Mouse (Mus musculus) CH12.LX (cell line): ENCODE measurements around the gene Il5ra. TPM values are rescaled to one million over a fixed set of nuclear protein-coding genes. Genes with fewer than 3 reads are reported as not detected.

Source experiments
- DNase-seq: peaks from one replicate; pipeline ENCODE4 v3.0.0-alpha.2; 2013; ENCODE audit errors: extremely low read depth
- H3K27ac ChIP-seq: 2 replicates; pipeline ENCODE4 v1.5.1; 2012; ENCODE audit warnings: low read depth, mild to moderate bottlenecking, control low read depth, moderate library complexity; ENCODE audit not compliant: insufficient read depth
- H3K27me3 ChIP-seq: replicated peaks from 2 replicates; pipeline ENCODE3; 2012; ENCODE audit warnings: inconsistent platforms
- H3K36me3 ChIP-seq, 2 experiments: replicated peaks in 1 of 2; 2 replicates each; pipeline versions ENCODE3 to v1.6.1; 2012; ENCODE audit warnings: inconsistent platforms in 1 of 2, low read length in 1 of 2, mild to moderate bottlenecking in 1 of 2, mixed read lengths in 1 of 2, moderate library complexity in 1 of 2; ENCODE audit not compliant: control insufficient read depth in 1 of 2, insufficient read depth in 1 of 2
- H3K4me1 ChIP-seq, 2 experiments: 2 replicates each; pipeline ENCODE4 v1.6.1; 2012; ENCODE audit warnings: inconsistent platforms in 1 of 2, moderate library complexity in 1 of 2; ENCODE audit not compliant: insufficient read depth in 2 of 2, control insufficient read depth in 1 of 2
- H3K4me2 ChIP-seq: 2 replicates; pipeline ENCODE4 v1.6.1; 2012; ENCODE audit warnings: low read depth, mild to moderate bottlenecking, control low read depth; ENCODE audit not compliant: poor library complexity, insufficient read depth, severe bottlenecking
- H3K4me3 ChIP-seq, 3 experiments: fragments of 150-350 bp in 1 of 3; sonication (generic) in 1 of 3; replicated peaks in 1 of 3; 2 replicates each; pipeline versions ENCODE3 to v1.5.1; 2011 to 2012; ENCODE audit warnings: low read depth in 2 of 3, low read length in 2 of 3, mild to moderate bottlenecking in 2 of 3, moderate library complexity in 2 of 3, control low read depth in 1 of 3, improper control_type of control experiment in 1 of 3, inconsistent platforms in 1 of 3, mixed read lengths in 1 of 3; ENCODE audit not compliant: poor library complexity in 1 of 3
- H3K79me2 ChIP-seq: replicated peaks from 2 replicates; pipeline ENCODE4 v1.6.1; 2012; ENCODE audit warnings: mild to moderate bottlenecking, moderate library complexity; ENCODE audit not compliant: control insufficient read depth, poor library complexity, insufficient read depth, severe bottlenecking; ENCODE audit errors: extremely low read depth
- H3K9ac ChIP-seq: 2 replicates; pipeline ENCODE4 v1.6.1; 2012; ENCODE audit warnings: low read depth, mild to moderate bottlenecking, control low read depth, moderate library complexity; ENCODE audit not compliant: insufficient read depth
- H3K9me3 ChIP-seq: replicated peaks from 2 replicates; pipeline ENCODE3; 2012; ENCODE audit warnings: low read length, inconsistent platforms, mixed read lengths
- BHLHE40 ChIP-seq: IDR thresholded peaks from 2 replicates; pipeline ENCODE4 v1.6.1; 2011; ENCODE audit warnings: mild to moderate bottlenecking, low read depth, low read length, improper control_type of control experiment
- CHD1 ChIP-seq: IDR thresholded peaks from 2 replicates; pipeline ENCODE4 v1.6.1; 2012; ENCODE audit warnings: low read depth, low read length, improper control_type of control experiment, inconsistent platforms
- CHD2 ChIP-seq: IDR thresholded peaks from 2 replicates; pipeline ENCODE4 v1.6.1; 2011; ENCODE audit warnings: low read length, improper control_type of control experiment
- CTCF ChIP-seq, 2 experiments: IDR thresholded peaks in 1 of 2; conservative IDR thresholded peaks in 1 of 2; 2 replicates each; pipeline ENCODE4 v1.5.1; 2011 to 2012; ENCODE audit warnings: low read depth in 2 of 2, low read length in 2 of 2, improper control_type of control experiment in 1 of 2, inconsistent platforms in 1 of 2, mild to moderate bottlenecking in 1 of 2, moderate library complexity in 1 of 2
- E2F4 ChIP-seq: IDR thresholded peaks from 2 replicates; pipeline ENCODE4 v1.6.1; 2011; ENCODE audit warnings: low read depth, low read length, improper control_type of control experiment; ENCODE audit not compliant: insufficient replicate concordance
- ELF1 ChIP-seq: IDR thresholded peaks from 2 replicates; pipeline ENCODE4 v1.6.1; 2014; ENCODE audit warnings: low read depth, mild to moderate bottlenecking, inconsistent platforms, low read length, improper control_type of control experiment
- EP300 ChIP-seq: IDR thresholded peaks from 2 replicates; pipeline ENCODE4 v1.6.1; 2011; ENCODE audit warnings: low read length, improper control_type of control experiment
- ETS1 ChIP-seq: conservative IDR thresholded peaks from 2 replicates; pipeline ENCODE4 v1.6.1; 2012; ENCODE audit warnings: low read depth, mild to moderate bottlenecking, inconsistent platforms, low read length, improper control_type of control experiment, moderate library complexity
- GABPA ChIP-seq: IDR thresholded peaks from 2 replicates; pipeline ENCODE4 v1.6.1; 2012; ENCODE audit warnings: low read depth, low read length, improper control_type of control experiment, inconsistent platforms; ENCODE audit not compliant: insufficient replicate concordance
- HCFC1 ChIP-seq: IDR thresholded peaks from 2 replicates; pipeline ENCODE4 v1.6.1; 2012; ENCODE audit warnings: low read depth, mild to moderate bottlenecking, inconsistent platforms, low read length, improper control_type of control experiment
- IRF4 ChIP-seq: IDR thresholded peaks from 2 replicates; pipeline ENCODE4 v1.6.1; 2014; ENCODE audit warnings: low read depth, mild to moderate bottlenecking, inconsistent platforms, low read length, improper control_type of control experiment
- JUN ChIP-seq: IDR thresholded peaks from 2 replicates; pipeline ENCODE4 v1.6.1; 2011; ENCODE audit warnings: low read depth, mild to moderate bottlenecking, low read length, improper control_type of control experiment, moderate library complexity; ENCODE audit not compliant: insufficient read depth
- JUND ChIP-seq: conservative IDR thresholded peaks from 2 replicates; pipeline ENCODE4 v1.6.1; 2011; ENCODE audit warnings: low read depth, low read length, improper control_type of control experiment
- KAT2A ChIP-seq: IDR thresholded peaks from 2 replicates; pipeline ENCODE4 v1.6.1; 2012; ENCODE audit warnings: low read length, improper control_type of control experiment, inconsistent platforms; ENCODE audit not compliant: insufficient replicate concordance
- MAFK ChIP-seq: IDR thresholded peaks from 2 replicates; pipeline ENCODE4 v1.6.1; 2011; ENCODE audit warnings: low read length, improper control_type of control experiment; ENCODE audit not compliant: insufficient replicate concordance
- MAX ChIP-seq: IDR thresholded peaks from 2 replicates; pipeline ENCODE4 v1.6.1; 2011; ENCODE audit warnings: low read length, improper control_type of control experiment
- MAZ ChIP-seq: IDR thresholded peaks from 2 replicates; pipeline ENCODE4 v1.6.1; 2012; ENCODE audit warnings: low read depth, mild to moderate bottlenecking, inconsistent platforms, low read length, improper control_type of control experiment, moderate library complexity
- MEF2A ChIP-seq: IDR thresholded peaks from 2 replicates; pipeline ENCODE4 v1.6.1; 2014; ENCODE audit warnings: low read depth, mild to moderate bottlenecking, inconsistent platforms, low read length, improper control_type of control experiment, borderline replicate concordance
- MXI1 ChIP-seq: IDR thresholded peaks from 2 replicates; pipeline ENCODE4 v1.6.1; 2011; ENCODE audit warnings: mild to moderate bottlenecking, low read depth, low read length, improper control_type of control experiment
- MYC ChIP-seq: IDR thresholded peaks from 2 replicates; pipeline ENCODE4 v1.6.1; 2011; ENCODE audit warnings: low read depth, mild to moderate bottlenecking, improper control_type of control experiment, low read length
- NELFE ChIP-seq: IDR thresholded peaks from 2 replicates; pipeline ENCODE4 v1.6.1; 2011; ENCODE audit warnings: low read depth, low read length, improper control_type of control experiment
- NRF1 ChIP-seq: IDR thresholded peaks from 2 replicates; pipeline ENCODE4 v1.6.1; 2014; ENCODE audit warnings: low read depth, mild to moderate bottlenecking, inconsistent platforms, low read length, improper control_type of control experiment, moderate library complexity
- PAX5 ChIP-seq: IDR thresholded peaks from 2 replicates; pipeline ENCODE4 v1.6.1; 2012; ENCODE audit warnings: low read length, inconsistent platforms, mixed read lengths
- POLR2A ChIP-seq: IDR thresholded peaks from 2 replicates; pipeline ENCODE4 v1.6.1; 2011; ENCODE audit warnings: low read depth, mild to moderate bottlenecking, improper control_type of control experiment, low read length
- POLR2AphosphoS2 ChIP-seq: IDR thresholded peaks from 2 replicates; pipeline ENCODE4 v1.6.1; 2011; ENCODE audit warnings: low read depth, low read length, improper control_type of control experiment
- RAD21 ChIP-seq: IDR thresholded peaks from 2 replicates; pipeline ENCODE4 v1.6.1; 2011; ENCODE audit warnings: low read depth, mild to moderate bottlenecking, low read length, improper control_type of control experiment, moderate library complexity
- RCOR1 ChIP-seq: conservative IDR thresholded peaks from 2 replicates; pipeline ENCODE4 v1.6.1; 2012; ENCODE audit warnings: low read depth, mild to moderate bottlenecking, inconsistent platforms, low read length, improper control_type of control experiment
- SIN3A ChIP-seq: IDR thresholded peaks from 2 replicates; pipeline ENCODE4 v1.6.1; 2012; ENCODE audit warnings: low read length, improper control_type of control experiment, inconsistent platforms
- SMC3 ChIP-seq: IDR thresholded peaks from 2 replicates; pipeline ENCODE4 v1.6.1; 2011; ENCODE audit warnings: low read depth, low read length, improper control_type of control experiment
- TBP ChIP-seq: conservative IDR thresholded peaks from 2 replicates; pipeline ENCODE4 v1.6.1; 2011; ENCODE audit warnings: low read depth, low read length, improper control_type of control experiment
- TCF12 ChIP-seq: IDR thresholded peaks from 2 replicates; pipeline ENCODE4 v1.6.1; 2014; ENCODE audit warnings: low read depth, mild to moderate bottlenecking, inconsistent platforms, low read length, improper control_type of control experiment
- UBTF ChIP-seq: IDR thresholded peaks from 2 replicates; pipeline ENCODE4 v1.6.1; 2012; ENCODE audit warnings: low read depth, mild to moderate bottlenecking, inconsistent platforms, low read length, improper control_type of control experiment, moderate library complexity
- USF2 ChIP-seq: conservative IDR thresholded peaks from 2 replicates; pipeline ENCODE4 v1.6.1; 2011; ENCODE audit warnings: low read depth, low read length, improper control_type of control experiment
- ZC3H11A ChIP-seq: IDR thresholded peaks from 2 replicates; pipeline ENCODE4 v1.6.1; 2012; ENCODE audit warnings: low read depth, mild to moderate bottlenecking, inconsistent platforms, low read length, improper control_type of control experiment
- ZMIZ1 ChIP-seq: IDR thresholded peaks from 2 replicates; pipeline ENCODE4 v1.6.1; 2012; ENCODE audit warnings: low read depth, mild to moderate bottlenecking, inconsistent platforms, low read length, improper control_type of control experiment
- ZNF384 ChIP-seq: IDR thresholded peaks from 2 replicates; pipeline ENCODE4 v1.6.1; 2012; ENCODE audit warnings: low read depth, low read length, improper control_type of control experiment, inconsistent platforms
- dilution Hi-C: fragments of 300-500 bp; cut with MboI; formaldehyde crosslinking; loops from 2 replicates; pipeline ENCODE4 v1.14.3; 2020; ENCODE audit warnings: low sequenced_read_pairs; ENCODE audit not compliant: extremely low pct_unique_long_range_greater_than_20kb, extremely low pct_ligation_motif_present
- in situ Hi-C: fragments of 300-500 bp; cut with MboI; formaldehyde crosslinking; loops from 3 replicates; pipeline ENCODE4 v1.14.3; 2019; ENCODE audit warnings: low sequenced_read_pairs, low pct_ligation_motif_present, low pct_unique_long_range_greater_than_20kb, mixed read lengths
- polyA plus RNA-seq: library from polyadenylated mRNA; unstranded; fragments of >175 nt; gene quantifications from 2 replicates; pipeline ENCODE4 v1.2.1, GENCODE M21; 2012; ENCODE audit warnings: low read depth; ENCODE audit not compliant: insufficient read length
- total RNA-seq, 2 experiments: library from RNA; depleted of rRNA; stranded (reverse); fragments of 300-350 nt in 1 of 2; fragments of >200 nt in 1 of 2; gene quantifications; 2 replicates each; pipeline ENCODE4 v1.2.3; 2012 to 2014

Il5ra gene
- total and polyA plus RNA-seq, 3 experiments = 65.0 to 119 (median 70.2) TPM

DNA sequence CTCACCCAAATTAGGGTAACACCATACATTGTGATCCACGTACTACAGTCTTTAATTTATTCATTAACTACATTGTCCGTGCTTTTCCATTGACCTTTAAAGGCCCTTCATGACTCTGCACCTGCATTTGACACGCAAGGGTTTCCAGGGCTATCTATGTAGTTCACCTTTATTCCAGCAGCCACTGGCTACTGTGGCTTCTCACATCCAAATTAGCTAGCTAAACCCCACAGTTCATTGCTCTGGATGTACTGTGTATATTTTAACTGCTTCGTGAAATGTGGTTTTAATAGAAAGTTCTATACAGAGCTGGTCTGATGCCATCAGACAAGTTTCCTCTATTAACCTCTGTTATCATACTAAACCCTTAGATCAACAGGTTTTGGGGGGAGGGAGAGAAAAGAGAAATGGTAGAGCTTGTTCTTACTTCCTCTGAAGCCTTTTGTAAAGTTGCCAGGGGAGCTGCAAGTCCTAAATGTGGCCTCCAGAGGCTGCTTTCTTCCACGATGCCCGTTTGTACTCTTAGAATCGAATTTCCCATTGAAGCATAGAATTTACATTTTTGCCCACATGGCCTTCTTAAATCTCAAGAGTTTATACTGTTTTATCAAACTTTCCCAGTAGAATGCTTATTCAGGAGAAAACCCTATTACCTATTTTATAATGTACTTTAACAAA lies 5.1 kb downstream of the Il5ra start:
- Histone ChIP-seq H3K27ac (peak overlapping the region; percentile 82), H3K27me3 (no peaks in the 10 kb centered on the region)
- peak; percentile 85 for DNase-seq

DNA sequence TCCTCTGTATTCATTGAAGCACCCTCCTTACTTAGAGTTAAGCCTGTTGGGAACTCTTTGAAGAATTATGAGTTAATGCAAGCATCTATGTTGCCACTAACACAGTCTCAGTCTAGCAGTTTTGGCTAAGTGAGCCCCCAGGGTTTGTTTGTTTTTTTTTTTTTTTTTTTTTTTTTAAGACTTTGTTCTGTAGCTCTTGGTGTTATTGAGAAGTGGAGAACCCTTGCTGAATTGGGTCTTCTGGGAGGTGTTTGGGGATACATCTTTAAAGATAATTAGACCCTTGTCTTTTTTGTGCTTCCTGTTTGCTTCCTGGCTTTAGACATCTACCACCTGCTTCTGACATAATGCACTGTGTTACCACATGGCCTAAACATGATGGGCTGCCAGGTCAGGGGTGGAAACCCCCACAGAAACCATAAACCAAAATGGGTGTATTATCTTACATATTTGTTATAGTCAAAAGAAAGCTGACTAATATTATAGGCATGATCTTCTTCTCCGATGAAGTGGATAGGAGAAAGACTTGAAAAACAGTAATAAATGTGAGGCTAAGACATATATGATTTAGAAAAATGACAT lies 8.5 kb downstream of the Il5ra start:
- Histone ChIP-seq H3K4me2 (no peak overlapping the region), H3K79me2 (peaks cover 29% of the 10 kb centered on the region), H3K27me3 (no peaks in the 10 kb centered on the region), H3K4me1 (peaks cover 21 to 76% of the 10 kb centered on the region in 2 experiments), H3K27ac (no peak overlapping the region), H3K4me3 (no peak overlapping the region), H3K9ac (no peak overlapping the region), H3K9me3 (no peaks in the 10 kb centered on the region), H3K36me3 (peaks cover 46 to 63% of the 10 kb centered on the region in 2 experiments)
- dilution Hi-C loops (no loop called here), in situ Hi-C loops (loop anchor here (5.0 kb wide), 1 partner anchor 37 kb away; no protein-coding TSS in a partner anchor)
- DNase-seq = peak; percentile 45
- peak; percentile 73 for TF ChIP-seq MAX
- no peak for TF ChIP-seq RCOR1
- TF ChIP-seq ELF1 = peak; percentile 38; the same call in 1 of the 2 replicates
- TF ChIP-seq MAFK = no peak
- no peak for TF ChIP-seq HCFC1
- TF ChIP-seq ZNF384 = peak; percentile 77
- TF ChIP-seq ZC3H11A = no peak
- no peak for TF ChIP-seq ZMIZ1
- no peak for TF ChIP-seq PAX5
- no peak for TF ChIP-seq GABPA
- no peak for TF ChIP-seq UBTF
- peak; percentile 61; the same call in 1 of the 2 replicates for TF ChIP-seq CHD1
- TF ChIP-seq JUN = 0 out of 2 replicates have a peak, but pooled peaks have one; percentile 24
- TF ChIP-seq CHD2 = no peak

More for the DNA sequence above, 5.1 kb downstream of the Il5ra start:
- peak; percentile 93 for TF ChIP-seq MYC
- TF ChIP-seq SMC3 = peak; percentile 69
- peak; percentile 63; the same call in 1 of the 2 replicates for TF ChIP-seq TCF12
- peak; percentile 63 for TF ChIP-seq EP300
- peak; percentile 58 for TF ChIP-seq TBP
- TF ChIP-seq GABPA = no peak
- peak; percentile 41; the same call in 1 of the 2 replicates for TF ChIP-seq ETS1
- no peak for TF ChIP-seq ZMIZ1
- TF ChIP-seq HCFC1 = peak; percentile 42; the same call in 1 of the 2 replicates
- 0 out of 2 replicates have a peak, but pooled peaks have one; percentile 35 for TF ChIP-seq ELF1
- 0 out of 2 replicates have a peak, but pooled peaks have one; percentile 14 for TF ChIP-seq JUND
- TF ChIP-seq ZNF384 = no peak
- no peak for TF ChIP-seq MAZ
- no peak; the same call in 1 of the 2 replicates for TF ChIP-seq POLR2A
- TF ChIP-seq IRF4 = peak; percentile 58
- peak; percentile 67 for TF ChIP-seq MXI1
- peak; percentile 58; the same call in 1 of the 2 replicates for TF ChIP-seq MEF2A
- TF ChIP-seq MAX = peak; percentile 81
- no peak for TF ChIP-seq USF2
- TF ChIP-seq ZC3H11A = peak; percentile 1; the same call in 1 of the 2 replicates
- peak; percentile 33; the same call in 1 of the 2 replicates for TF ChIP-seq MAFK
- peak; percentile 46; the same call in 1 of the 2 replicates for TF ChIP-seq CHD2
- peak; percentile 96 for TF ChIP-seq SIN3A
- TF ChIP-seq NELFE = peak; percentile 60; the same call in 1 of the 2 replicates
- TF ChIP-seq POLR2AphosphoS2 = peak; percentile 42; the same call in 1 of the 2 replicates
- no peak for TF ChIP-seq JUN
- TF ChIP-seq UBTF = no peak
- no peak for TF ChIP-seq PAX5
- peak in 1 of 2 experiments; percentile 73; a peak in 3 of 4 replicates for TF ChIP-seq CTCF (conservative IDR thresholded peaks at IDR 0.05 in 1 of 2, IDR thresholded peaks at IDR 0.05 in 1 of 2; ENCODE audit: low read depth in 2 of 2, low read length in 2 of 2)
- TF ChIP-seq KAT2A = no peak
- TF ChIP-seq E2F4 = no peak
- TF ChIP-seq NRF1 = no peak
- peak; percentile 89 for TF ChIP-seq CHD1
- TF ChIP-seq RCOR1 = peak; percentile 74; the same call in 1 of the 2 replicates
- peak; percentile 78 for TF ChIP-seq RAD21
- TF ChIP-seq BHLHE40 = peak; percentile 4; the same call in 1 of the 2 replicates
- peak overlapping the region; percentile 100 for H3K9ac ChIP-seq
- no peaks in the 10 kb centered on the region for H3K9me3 ChIP-seq
- peaks cover 39% of the 10 kb centered on the region for H3K79me2 ChIP-seq
- H3K4me1 ChIP-seq = peaks cover 14 to 50% of the 10 kb centered on the region in 2 experiments; a peak in 3 of 4 replicates
- dilution Hi-C loops (no loop called here), in situ Hi-C loops (loop anchor here (5.0 kb wide), 1 partner anchor 34 kb away; no protein-coding TSS in a partner anchor)
- peak overlapping the region; percentile 74 for H3K4me2 ChIP-seq
- peaks cover 20 to 32% of the 10 kb centered on the region in 2 experiments for H3K36me3 ChIP-seq
- H3K4me3 ChIP-seq = peak overlapping the region in 2 of 3 experiments; percentile 60 to 65
